Mouse (Mus musculus): ENCODE measurements around the gene Mycl.

DNA sequence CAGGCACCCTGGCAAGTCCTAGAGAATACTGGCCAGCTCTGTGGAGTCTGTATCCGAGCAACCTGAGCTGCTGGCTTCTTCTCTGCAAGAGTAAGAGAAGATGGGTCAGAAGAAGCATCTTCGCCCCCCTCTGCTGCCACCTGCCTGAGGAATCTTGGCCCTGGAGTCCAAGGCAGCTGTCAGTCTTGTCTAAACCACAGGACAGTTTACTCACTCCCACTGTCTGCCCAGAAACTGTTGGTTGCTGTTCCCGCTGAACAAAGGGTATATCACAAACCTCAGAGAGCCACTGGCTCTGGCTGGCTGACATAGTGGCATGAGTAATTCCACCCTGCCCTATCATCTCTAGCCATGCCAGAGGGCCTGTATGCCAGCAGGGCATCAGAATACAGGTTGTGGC, 48.2 kb upstream of the Mycl start:
- no peak for TF ChIP-seq CTCF (IDR thresholded peaks at IDR 0.05; ENCODE audit: borderline replicate concordance, insufficient read depth, low read depth, low read length)
- TF ChIP-seq POLR2A (IDR thresholded peaks at IDR 0.05; ENCODE audit: borderline replicate concordance, insufficient read depth, low read length), result no peak

All from cerebellum, adult 2 months (tissue).